Mouse (Mus musculus) liver, adult 2 months (tissue): ENCODE results near the gene Agap1.

Experiments used
- CTCF ChIP-seq: fragments of 200-500 bp; IDR thresholded peaks from 2 replicates; pipeline ENCODE4 v1.5.1; 2011; ENCODE audit warnings: low read depth, low read length, control low read depth
- POLR2A ChIP-seq: fragments of 200-500 bp; IDR thresholded peaks from 2 replicates; pipeline ENCODE4 v1.6.1; 2011; ENCODE audit warnings: low read length, control low read depth; ENCODE audit not compliant: insufficient read depth; ENCODE audit errors: extremely low read depth

- no peak for TF ChIP-seq POLR2A
- no peak for TF ChIP-seq CTCF
Measured at GRCm38 (mm10) chr1:89786793-89787192, 332.2 kb downstream of the Agap1 start.
